Mouse (Mus musculus) stomach, postnatal 0 days (tissue): ENCODE results near the gene Cemip.

Source experiments
- CTCF ChIP-seq: IDR thresholded peaks from 2 replicates; pipeline ENCODE4 v1.5.1; 2016; ENCODE audit warnings: antibody characterized with exemption, low read depth, mild to moderate bottlenecking, moderate library complexity
- EP300 ChIP-seq: optimal IDR thresholded peaks from 2 replicates; pipeline ENCODE3; 2016; ENCODE audit warnings: antibody characterized with exemption

GRCm38 (mm10) chr7:84116621-84117542 is 30.6 kb upstream of the Cemip start:
- no peak for TF ChIP-seq CTCF
- TF ChIP-seq EP300, result no peak
